Mouse (Mus musculus) liver, embryonic 12.5 days (tissue): ENCODE data around the gene Epha8. TPM values are rescaled to one million over a fixed set of nuclear protein-coding genes. Genes with fewer than 3 reads are reported as not detected.

Experiments used
- ATAC-seq: fragments of 200-750 bp; cut with Nextera tagmentation; 2 replicates; pipeline ENCODE4 v1.8.0; 2017; ENCODE audit warnings: moderate number of reproducible peaks, mild to moderate bottlenecking, moderate library complexity
- H3K27ac ChIP-seq: fragments of 300-500 bp; sonication (generic); 2 replicates; pipeline ENCODE4 v1.5.1; 2016; ENCODE audit warnings: mild to moderate bottlenecking
- H3K27me3 ChIP-seq: fragments of 300-500 bp; sonication (generic); replicated peaks from 2 replicates; pipeline ENCODE4 v1.6.1; 2016; ENCODE audit warnings: mild to moderate bottlenecking, moderate library complexity
- H3K36me3 ChIP-seq: fragments of 300-500 bp; sonication (generic); 2 replicates; pipeline ENCODE4 v1.6.1; 2016; ENCODE audit warnings: mild to moderate bottlenecking, moderate library complexity
- H3K4me1 ChIP-seq: fragments of 300-500 bp; sonication (generic); 2 replicates; pipeline ENCODE4 v1.6.1; 2016
- H3K4me2 ChIP-seq: fragments of 300-500 bp; sonication (generic); 2 replicates; pipeline ENCODE4 v1.6.1; 2016; ENCODE audit warnings: mild to moderate bottlenecking, moderate library complexity
- H3K4me3 ChIP-seq: fragments of 300-500 bp; sonication (generic); 2 replicates; pipeline ENCODE4 v1.5.1; 2016; ENCODE audit warnings: mild to moderate bottlenecking, moderate library complexity
- H3K9ac ChIP-seq: fragments of 300-500 bp; sonication (generic); 2 replicates; pipeline ENCODE4 v1.6.1; 2016; ENCODE audit warnings: mild to moderate bottlenecking, moderate library complexity
- H3K9me3 ChIP-seq: fragments of 300-500 bp; sonication (generic); replicated peaks from 2 replicates; pipeline ENCODE4 v1.6.1; 2016; ENCODE audit warnings: mild to moderate bottlenecking, moderate library complexity
- WGBS: fragments of 180-500 bp; shearing (Covaris S2); methylation state at CpG from one replicate; pipeline ENCODE4 v1.1.7; 2016; ENCODE audit not compliant: insufficient replicate concordance; 5-methylcytosine and 5-hydroxymethylcytosine counted together
- polyA plus RNA-seq: library from polyadenylated mRNA; unstranded; fragments of >200 nt; fragmentation: Nextera tagmentation; extraction: Ambion mirVana; gene quantifications from 2 replicates; pipeline ENCODE4 v1.2.1, GENCODE M21; 2016

Epha8 gene
- polyA plus RNA-seq = 0.06 and 0.11 TPM in 2 replicates

DNA sequence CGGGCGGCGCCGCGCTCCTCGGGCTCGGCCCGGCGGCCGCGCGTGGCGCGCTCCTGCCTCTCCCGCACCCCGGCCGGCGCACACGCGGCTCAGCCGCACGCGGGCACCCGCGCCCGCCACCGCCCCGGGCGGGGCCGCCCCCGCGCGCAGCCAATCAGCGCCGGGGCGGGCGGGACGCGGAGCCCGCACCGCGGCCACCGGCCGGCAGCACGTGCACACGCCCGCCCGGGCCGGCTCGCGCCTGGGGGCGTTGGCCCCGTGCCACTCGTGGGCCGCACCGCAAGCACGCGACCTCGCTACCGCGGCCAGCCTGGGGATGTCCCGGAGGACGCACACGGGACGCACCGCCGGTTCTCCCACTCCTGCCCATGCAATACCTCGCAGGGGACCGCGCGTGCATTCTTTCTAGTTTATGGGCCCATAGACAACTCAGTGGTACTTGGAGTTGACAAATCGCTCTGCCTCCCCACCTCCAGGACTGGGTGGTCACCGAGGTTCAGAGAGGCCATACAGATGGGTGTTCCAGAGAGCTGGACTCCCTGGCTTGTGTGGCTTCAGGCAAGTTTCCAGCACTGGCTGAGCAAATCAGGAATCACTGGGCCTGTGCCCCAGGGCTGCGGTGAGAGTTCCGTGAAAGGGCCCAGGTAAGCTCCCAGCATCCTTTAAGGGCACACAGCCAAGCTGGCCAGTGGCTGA is at the start of gene Epha8:
Gene Epha8, minus strand, starts transcription at position 66 of the 696 bp plus-strand sequence.
- H3K4me3 ChIP-seq = peak within 1 kb of the TSS; percentile 37
- ATAC-seq = no peak
- peak within 1 kb of the TSS; percentile 54 for H3K4me2 ChIP-seq
- H3K9me3 ChIP-seq = no peaks in the 10 kb centered on the region
- 0 out of 2 replicates have a peak, but pooled peaks cover 3% of the 10 kb centered on the region for H3K4me1 ChIP-seq
- 5% methylated on average over 26 of the region's 75 CpGs for WGBS
- H3K36me3 ChIP-seq = no peaks in the 10 kb centered on the region
- H3K27me3 ChIP-seq = peaks cover 97% of the 10 kb centered on the region
- H3K9ac ChIP-seq = no peak within 1 kb of the TSS
- H3K27ac ChIP-seq = no peak within 1 kb of the TSS

- Histone ChIP-seq H3K27ac (no peak overlapping the region), H3K27me3 (no peaks in the 10 kb centered on the region), H3K4me3 (no peak overlapping the region), H3K9me3 (no peaks in the 10 kb centered on the region), H3K4me2 (no peak overlapping the region), H3K36me3 (peaks cover 66% of the 10 kb centered on the region), H3K4me1 (no peaks in the 10 kb centered on the region), H3K9ac (no peak overlapping the region)
- WGBS = 73% methylated on average over 3 of the region's 3 CpGs
- no peak for ATAC-seq
These were observed 45.2 kb upstream of the Epha8 start for GRCm38 (mm10) chr4:137001825-137002224.

DNA sequence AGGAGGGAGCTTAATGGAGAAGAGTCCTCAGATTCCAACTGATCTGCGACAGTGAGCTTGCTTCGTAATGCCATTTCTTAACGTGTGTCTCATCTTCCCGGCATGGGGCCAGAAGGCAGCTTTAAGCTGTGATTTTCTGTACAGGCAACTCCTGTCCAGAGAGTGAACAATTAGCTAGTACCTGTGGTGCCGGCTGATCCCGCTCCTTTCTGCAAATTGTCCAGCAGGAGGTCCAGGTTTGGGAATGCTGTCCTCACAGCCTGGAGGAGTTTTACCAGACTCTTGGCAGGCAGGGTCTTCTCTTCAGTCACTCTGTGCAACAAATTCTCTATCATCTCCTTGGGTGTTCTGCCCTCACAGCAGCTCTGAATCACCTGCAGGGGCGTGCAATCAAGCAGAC is 44.4 kb upstream of the Epha8 start:
- H3K9ac ChIP-seq = no peak overlapping the region
- ATAC-seq = no peak
- H3K27ac ChIP-seq = no peak overlapping the region
- H3K4me1 ChIP-seq = no peaks in the 10 kb centered on the region
- no peak overlapping the region for H3K4me2 ChIP-seq
- peaks cover 65% of the 10 kb centered on the region for H3K36me3 ChIP-seq
- WGBS = 87% methylated on average over 7 of the region's 7 CpGs
- H3K27me3 ChIP-seq = no peaks in the 10 kb centered on the region
- no peak overlapping the region for H3K4me3 ChIP-seq
- H3K9me3 ChIP-seq = no peaks in the 10 kb centered on the region

DNA sequence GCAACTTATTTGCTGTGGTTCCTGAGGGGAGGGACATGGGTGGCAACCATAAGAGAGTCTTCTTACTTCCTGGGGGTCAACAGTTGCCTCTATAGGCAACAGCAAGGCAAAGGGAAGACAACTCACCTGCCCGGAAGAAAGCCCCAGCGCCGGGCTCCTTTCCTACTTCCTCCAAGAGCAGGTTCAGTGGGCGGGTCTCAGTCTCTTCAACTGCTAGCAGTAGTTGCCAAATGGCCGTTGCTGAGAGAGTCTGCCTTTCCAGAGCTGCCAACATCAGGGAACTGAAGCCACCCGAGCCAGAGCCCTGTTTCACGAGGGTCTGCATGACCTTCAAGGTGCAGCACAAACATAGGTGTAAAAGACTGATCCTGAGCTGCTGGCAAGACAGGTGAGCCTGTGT is 41.8 kb upstream of the Epha8 start:
- no peak overlapping the region for H3K27ac ChIP-seq
- H3K4me1 ChIP-seq = no peaks in the 10 kb centered on the region
- H3K4me2 ChIP-seq = no peak overlapping the region
- H3K9ac ChIP-seq = no peak overlapping the region
- peaks cover 82% of the 10 kb centered on the region for H3K36me3 ChIP-seq
- WGBS = 80% methylated on average over 7 of the region's 7 CpGs
- no peak overlapping the region for H3K4me3 ChIP-seq
- no peaks in the 10 kb centered on the region for H3K27me3 ChIP-seq
- no peaks in the 10 kb centered on the region for H3K9me3 ChIP-seq
- no peak for ATAC-seq

DNA sequence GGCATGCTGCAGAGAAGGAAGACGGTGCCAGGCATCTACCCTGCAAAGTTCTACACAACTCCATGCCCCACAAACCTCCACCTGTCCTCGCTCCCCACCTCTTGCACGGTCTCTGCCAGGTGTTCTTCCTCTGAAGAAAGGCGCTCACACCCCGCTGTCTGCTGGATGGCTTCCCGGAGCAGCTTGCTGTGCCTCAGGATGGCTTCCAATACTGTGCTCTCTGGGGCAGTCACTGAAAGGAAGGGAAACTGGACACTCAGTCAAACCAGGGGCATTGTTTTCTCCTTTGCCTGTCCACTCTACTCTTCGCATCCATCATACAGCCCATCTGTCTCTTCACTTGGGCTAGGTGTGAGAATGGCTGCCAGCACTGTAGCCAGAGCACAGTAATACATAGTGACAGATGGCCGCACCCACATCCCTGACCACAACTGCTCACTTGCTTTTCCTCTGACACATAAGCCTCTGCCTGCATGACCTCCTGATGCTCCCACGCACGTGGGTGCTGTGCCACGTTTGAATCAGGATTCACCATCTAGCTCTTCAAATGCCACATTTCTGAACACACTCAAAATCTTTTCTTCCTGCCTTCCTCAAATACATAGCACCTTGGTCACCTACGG is 41.2 kb upstream of the Epha8 start:
- Histone ChIP-seq H3K9me3 (no peaks in the 10 kb centered on the region), H3K4me3 (no peak overlapping the region), H3K36me3 (peaks cover 87% of the 10 kb centered on the region), H3K27me3 (no peaks in the 10 kb centered on the region), H3K4me1 (no peaks in the 10 kb centered on the region), H3K27ac (no peak overlapping the region), H3K4me2 (no peak overlapping the region), H3K9ac (no peak overlapping the region)
- 85% methylated on average over 12 of the region's 12 CpGs for WGBS
- ATAC-seq = no peak

DNA sequence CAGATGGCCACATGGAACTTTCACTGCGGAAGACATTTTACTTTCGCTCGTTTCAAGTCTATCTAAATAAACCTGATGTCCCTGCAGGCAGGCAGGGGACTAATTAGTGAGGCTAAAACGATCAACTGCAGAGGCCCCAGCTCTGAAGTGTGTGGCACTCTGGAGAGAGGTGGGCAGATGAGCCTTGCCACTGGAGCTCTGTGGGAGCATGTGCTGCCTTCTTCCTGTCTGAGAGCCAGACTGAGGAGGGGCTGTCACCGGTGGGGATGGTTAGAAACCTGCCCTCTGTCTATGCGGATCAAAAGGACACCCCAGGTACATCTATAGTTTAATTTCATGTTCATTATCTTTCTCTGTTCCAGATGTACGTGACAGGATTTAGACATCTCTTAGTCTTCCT is 40.3 kb upstream of the Epha8 start:
- Histone ChIP-seq H3K27ac (no peak overlapping the region), H3K27me3 (no peaks in the 10 kb centered on the region), H3K9me3 (no peaks in the 10 kb centered on the region), H3K4me3 (no peak overlapping the region), H3K4me1 (no peaks in the 10 kb centered on the region), H3K36me3 (peaks cover 91% of the 10 kb centered on the region), H3K4me2 (no peak overlapping the region), H3K9ac (no peak overlapping the region)
- no peak for ATAC-seq
- whole genome bisulfite sequencing = 83% methylated on average over 7 of the region's 7 CpGs

DNA sequence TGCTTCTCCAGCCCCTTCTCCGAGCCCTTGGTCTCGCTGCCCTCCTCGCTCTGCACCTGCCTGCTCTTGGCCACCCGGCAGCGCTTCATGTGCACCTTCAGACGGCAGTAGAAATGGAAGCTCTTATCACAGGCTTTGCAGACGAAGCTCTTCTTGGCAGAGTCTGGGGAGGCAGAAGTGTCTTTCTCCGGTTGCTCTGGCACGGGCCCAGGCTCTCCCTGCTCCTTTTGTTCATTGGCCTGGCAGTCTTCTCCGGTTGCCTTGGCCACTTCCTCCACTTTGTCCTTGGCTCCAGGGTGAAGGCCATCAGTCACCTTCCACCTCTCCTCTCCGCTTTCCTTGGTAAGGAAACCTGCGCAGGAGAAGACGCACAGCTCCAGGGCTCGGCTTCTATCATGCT is 38.7 kb upstream of the Epha8 start:
- H3K27ac ChIP-seq = no peak overlapping the region
- H3K4me1 ChIP-seq = no peaks in the 10 kb centered on the region
- 85% methylated on average over 14 of the region's 14 CpGs for WGBS
- no peaks in the 10 kb centered on the region for H3K27me3 ChIP-seq
- H3K4me2 ChIP-seq = no peak overlapping the region
- H3K36me3 ChIP-seq = peaks cover 94% of the 10 kb centered on the region
- no peak overlapping the region for H3K4me3 ChIP-seq
- no peaks in the 10 kb centered on the region for H3K9me3 ChIP-seq
- H3K9ac ChIP-seq = no peak overlapping the region
- ATAC-seq = no peak

GRCm38 (mm10) chr4:136981993-136982695 is 25.5 kb upstream of the Epha8 start:
- no peak for ATAC-seq
- H3K4me2 ChIP-seq = no peak overlapping the region
- no peak overlapping the region for H3K27ac ChIP-seq
- 78% methylated on average over 9 of the region's 9 CpGs for WGBS
- H3K27me3 ChIP-seq = peaks cover 13% of the 10 kb centered on the region
- no peak overlapping the region for H3K9ac ChIP-seq
- no peak overlapping the region for H3K4me3 ChIP-seq
- peaks cover 27% of the 10 kb centered on the region for H3K36me3 ChIP-seq
- H3K4me1 ChIP-seq = no peaks in the 10 kb centered on the region
- no peaks in the 10 kb centered on the region for H3K9me3 ChIP-seq

GRCm38 (mm10) chr4:136981347-136981746 is 24.7 kb upstream of the Epha8 start:
- Histone ChIP-seq H3K27ac (no peak overlapping the region), H3K4me2 (no peak overlapping the region), H3K9ac (no peak overlapping the region), H3K4me1 (no peaks in the 10 kb centered on the region), H3K36me3 (peaks cover 19% of the 10 kb centered on the region), H3K9me3 (no peaks in the 10 kb centered on the region), H3K27me3 (peaks cover 21% of the 10 kb centered on the region), H3K4me3 (no peak overlapping the region)
- 41% methylated on average over 12 of the region's 12 CpGs for WGBS
- ATAC-seq = peak; percentile 36; the same call in 1 of the 2 replicates

GRCm38 (mm10) chr4:136980921-136981320 is 24.3 kb upstream of the Epha8 start:
- Histone ChIP-seq H3K4me3 (no peak overlapping the region), H3K27me3 (peaks cover 24% of the 10 kb centered on the region), H3K36me3 (peaks cover 16% of the 10 kb centered on the region), H3K9ac (no peak overlapping the region), H3K4me1 (no peaks in the 10 kb centered on the region), H3K4me2 (no peak overlapping the region), H3K9me3 (no peaks in the 10 kb centered on the region), H3K27ac (no peak overlapping the region)
- 72% methylated on average over 4 of the region's 4 CpGs for WGBS
- no peak for ATAC-seq

DNA sequence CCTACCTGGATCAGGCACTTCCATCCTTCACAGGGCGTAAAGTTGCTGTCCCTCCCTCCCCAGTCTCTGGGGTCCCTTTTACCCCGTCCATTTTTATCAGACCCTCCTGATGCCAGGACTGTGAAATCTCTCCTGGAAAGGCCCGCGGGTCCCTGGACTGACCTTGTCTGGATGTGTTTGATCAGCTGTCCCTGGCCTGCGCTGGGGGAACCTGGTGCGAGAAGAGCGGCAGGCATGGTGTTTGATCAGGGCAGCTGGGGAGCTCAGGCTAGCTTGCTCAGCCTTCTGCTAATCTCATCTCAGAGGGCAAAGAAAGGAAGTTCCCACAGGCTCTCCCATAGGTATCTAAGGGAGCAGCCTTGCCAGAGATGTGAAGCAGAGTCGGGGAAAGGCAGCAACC is 20.6 kb upstream of the Epha8 start:
- 44% methylated on average over 8 of the region's 8 CpGs for WGBS
- no peak overlapping the region for H3K4me2 ChIP-seq
- H3K36me3 ChIP-seq = no peaks in the 10 kb centered on the region; the same call in 1 of the 2 replicates
- H3K9ac ChIP-seq = no peak overlapping the region
- H3K27me3 ChIP-seq = peaks cover 49% of the 10 kb centered on the region
- no peak for ATAC-seq
- no peak overlapping the region for H3K27ac ChIP-seq
- no peaks in the 10 kb centered on the region for H3K9me3 ChIP-seq
- H3K4me1 ChIP-seq = no peaks in the 10 kb centered on the region
- no peak overlapping the region for H3K4me3 ChIP-seq

- Histone ChIP-seq H3K27ac (no peak overlapping the region), H3K4me2 (no peak overlapping the region), H3K4me3 (no peak overlapping the region), H3K27me3 (peaks cover 87% of the 10 kb centered on the region), H3K36me3 (no peaks in the 10 kb centered on the region), H3K4me1 (no peaks in the 10 kb centered on the region), H3K9me3 (no peaks in the 10 kb centered on the region), H3K9ac (no peak overlapping the region)
- WGBS = 5% methylated on average over 6 of the region's 6 CpGs
- ATAC-seq = no peak
These were observed 14.3 kb upstream of the Epha8 start for GRCm38 (mm10) chr4:136970939-136971338.
